Mouse (Mus musculus): Measurements from ENCODE around the gene Ptprd. TPM values are rescaled to one million over a fixed set of nuclear protein-coding genes. Genes with fewer than 3 reads are reported as not detected.

Ptprd gene
- polyA plus RNA-seq, 1 experiment = 118 TPM

- no peak for TF ChIP-seq POLR2A (IDR thresholded peaks at IDR 0.05; ENCODE audit: borderline replicate concordance, extremely low read depth, insufficient read depth, insufficient read length, poor library complexity, severe bottlenecking)
- no peak for TF ChIP-seq CTCF (IDR thresholded peaks at IDR 0.05; ENCODE audit: borderline replicate concordance, extremely low read depth, insufficient read depth, insufficient read length)
- DNase-seq (ENCODE audit: low read depth) = peak; percentile 78
These were observed 2032.3 kb downstream of the Ptprd start for GRCm38 (mm10) chr4:76179497-76179896.

GRCm38 (mm10) chr4:76175086-76175485 is 2036.7 kb downstream of the Ptprd start:
- TF ChIP-seq CTCF (IDR thresholded peaks at IDR 0.05; ENCODE audit: borderline replicate concordance, extremely low read depth, insufficient read depth, insufficient read length) = no peak
- no peak for TF ChIP-seq POLR2A (IDR thresholded peaks at IDR 0.05; ENCODE audit: borderline replicate concordance, extremely low read depth, insufficient read depth, insufficient read length, poor library complexity, severe bottlenecking)
- DNase-seq (ENCODE audit: low read depth) = peak; percentile 53

- no peak for DNase-seq (ENCODE audit: low read depth)
- no peak for TF ChIP-seq CTCF (IDR thresholded peaks at IDR 0.05; ENCODE audit: borderline replicate concordance, extremely low read depth, insufficient read depth, insufficient read length)
- TF ChIP-seq POLR2A (IDR thresholded peaks at IDR 0.05; ENCODE audit: borderline replicate concordance, extremely low read depth, insufficient read depth, insufficient read length, poor library complexity, severe bottlenecking) = no peak
These were observed 2056.0 kb downstream of the Ptprd start for GRCm38 (mm10) chr4:76155750-76156149.

DNA sequence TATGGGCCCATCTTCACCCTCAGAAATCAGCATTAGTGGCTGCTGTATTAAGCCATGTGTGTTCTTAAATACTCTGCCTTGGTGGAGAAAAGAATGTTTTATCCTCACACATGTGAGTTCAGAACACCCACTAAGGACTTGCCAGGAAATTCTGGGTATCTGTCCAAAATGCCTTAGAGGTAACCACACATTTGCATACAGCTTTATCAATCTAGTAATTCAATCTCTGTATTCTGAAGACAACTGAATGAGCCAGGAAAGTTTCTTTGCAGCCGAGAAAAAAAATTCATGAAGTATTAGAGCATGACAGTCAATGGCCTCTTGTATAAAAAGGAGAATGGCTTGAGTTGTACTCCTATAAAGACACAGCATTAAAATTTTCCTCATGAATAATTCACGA is 2057.6 kb downstream of the Ptprd start:
- DNase-seq (ENCODE audit: low read depth) = peak; percentile 69
- TF ChIP-seq CTCF (IDR thresholded peaks at IDR 0.05; ENCODE audit: borderline replicate concordance, extremely low read depth, insufficient read depth, insufficient read length) = no peak
- TF ChIP-seq POLR2A (IDR thresholded peaks at IDR 0.05; ENCODE audit: borderline replicate concordance, extremely low read depth, insufficient read depth, insufficient read length, poor library complexity, severe bottlenecking) = no peak

GRCm38 (mm10) chr4:76144925-76145324 is 2066.8 kb downstream of the Ptprd start:
- TF ChIP-seq CTCF (IDR thresholded peaks at IDR 0.05; ENCODE audit: borderline replicate concordance, extremely low read depth, insufficient read depth, insufficient read length) (no peak), POLR2A (IDR thresholded peaks at IDR 0.05; ENCODE audit: borderline replicate concordance, extremely low read depth, insufficient read depth, insufficient read length, poor library complexity, severe bottlenecking) (no peak)

DNA sequence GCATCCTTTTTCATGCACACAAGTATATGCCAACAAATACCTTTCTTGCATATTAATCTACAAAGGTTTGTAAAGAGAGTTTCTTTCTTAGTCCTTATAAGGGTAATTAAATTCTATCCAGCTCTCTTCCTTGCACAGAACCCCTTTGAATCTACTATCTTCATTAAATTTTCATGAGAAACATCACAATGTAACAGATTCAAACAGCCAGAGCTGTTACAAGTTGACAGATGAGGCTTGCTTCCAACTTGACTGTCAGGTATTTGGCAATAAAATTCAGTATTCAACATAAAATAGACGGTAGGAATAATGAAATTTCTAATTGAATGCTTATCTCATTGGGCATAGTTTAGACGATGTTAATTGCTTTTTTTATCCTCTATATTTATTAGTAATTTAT is 2067.4 kb downstream of the Ptprd start:
- TF ChIP-seq POLR2A (IDR thresholded peaks at IDR 0.05; ENCODE audit: borderline replicate concordance, extremely low read depth, insufficient read depth, insufficient read length, poor library complexity, severe bottlenecking) (no peak), CTCF (IDR thresholded peaks at IDR 0.05; ENCODE audit: borderline replicate concordance, extremely low read depth, insufficient read depth, insufficient read length) (no peak)
- DNase-seq (ENCODE audit: low read depth) = peak; percentile 77

More at GRCm38 (mm10) chr4:76144925-76145324, 2066.8 kb downstream of the Ptprd start:
- DNase-seq (ENCODE audit: low read depth) = peak; percentile 64

GRCm38 (mm10) chr4:76137901-76138300 is 2073.9 kb downstream of the Ptprd start:
- DNase-seq (ENCODE audit: low read depth) = no peak
- TF ChIP-seq CTCF (IDR thresholded peaks at IDR 0.05; ENCODE audit: borderline replicate concordance, extremely low read depth, insufficient read depth, insufficient read length) (no peak), POLR2A (IDR thresholded peaks at IDR 0.05; ENCODE audit: borderline replicate concordance, extremely low read depth, insufficient read depth, insufficient read length, poor library complexity, severe bottlenecking) (no peak)

- peak; percentile 44 for DNase-seq (ENCODE audit: low read depth)
These were observed 2075.1 kb downstream of the Ptprd start for GRCm38 (mm10) chr4:76136625-76137024.

DNA sequence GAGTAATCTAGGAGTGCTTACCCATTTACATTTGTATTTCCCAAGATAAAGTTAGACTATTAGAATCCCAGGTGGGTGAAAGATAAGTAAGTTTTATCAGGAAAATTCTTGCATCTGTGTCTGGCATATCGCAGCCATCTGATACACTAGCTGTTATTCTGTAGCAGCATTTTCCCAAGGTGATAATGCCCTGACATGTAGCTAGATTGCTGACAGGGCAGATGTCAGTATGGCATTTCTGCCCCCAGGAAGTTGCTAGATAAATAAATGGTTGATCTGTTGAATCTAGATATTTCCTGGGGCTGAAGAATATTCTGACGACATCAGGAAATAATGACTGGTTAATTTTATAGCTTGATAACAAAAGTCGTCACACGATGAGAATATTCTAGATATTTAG is 2119.9 kb downstream of the Ptprd start:
- DNase-seq (ENCODE audit: low read depth) = no peak
- no peak for TF ChIP-seq POLR2A (IDR thresholded peaks at IDR 0.05; ENCODE audit: borderline replicate concordance, extremely low read depth, insufficient read depth, insufficient read length, poor library complexity, severe bottlenecking)

More at GRCm38 (mm10) chr4:76136625-76137024, 2075.1 kb downstream of the Ptprd start:
- TF ChIP-seq POLR2A (IDR thresholded peaks at IDR 0.05; ENCODE audit: borderline replicate concordance, extremely low read depth, insufficient read depth, insufficient read length, poor library complexity, severe bottlenecking) (no peak), CTCF (IDR thresholded peaks at IDR 0.05; ENCODE audit: borderline replicate concordance, extremely low read depth, insufficient read depth, insufficient read length) (no peak)

DNA sequence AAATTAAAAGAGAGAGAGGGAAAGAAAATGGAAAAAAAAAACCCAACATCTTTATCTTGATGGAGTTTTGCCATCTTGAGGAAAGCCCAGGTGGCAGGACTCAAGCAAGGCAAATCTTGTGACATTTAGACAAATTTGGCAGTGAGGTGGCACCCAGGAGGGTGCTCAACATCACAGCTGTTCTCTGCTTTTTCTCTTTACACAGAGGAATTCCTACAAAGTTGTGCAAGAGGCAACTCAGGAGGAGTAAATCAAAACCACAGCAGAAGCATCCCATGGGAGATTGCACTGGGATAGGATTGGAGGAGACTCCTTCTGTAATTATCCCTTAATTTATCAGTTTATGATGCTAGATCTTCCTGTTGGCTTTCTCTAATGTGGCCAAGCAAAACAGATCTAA is 2121.9 kb downstream of the Ptprd start:
- no peak for TF ChIP-seq CTCF (IDR thresholded peaks at IDR 0.05; ENCODE audit: borderline replicate concordance, extremely low read depth, insufficient read depth, insufficient read length)
- no peak for TF ChIP-seq POLR2A (IDR thresholded peaks at IDR 0.05; ENCODE audit: borderline replicate concordance, extremely low read depth, insufficient read depth, insufficient read length, poor library complexity, severe bottlenecking)
- no peak for DNase-seq (ENCODE audit: low read depth)

- TF ChIP-seq POLR2A (IDR thresholded peaks at IDR 0.05; ENCODE audit: borderline replicate concordance, extremely low read depth, insufficient read depth, insufficient read length, poor library complexity, severe bottlenecking) (no peak), CTCF (IDR thresholded peaks at IDR 0.05; ENCODE audit: borderline replicate concordance, extremely low read depth, insufficient read depth, insufficient read length) (no peak)
- DNase-seq (ENCODE audit: low read depth) = no peak
These were observed 2135.7 kb downstream of the Ptprd start for GRCm38 (mm10) chr4:76076051-76076450.

- TF ChIP-seq CTCF (IDR thresholded peaks at IDR 0.05; ENCODE audit: borderline replicate concordance, extremely low read depth, insufficient read depth, insufficient read length) (no peak), POLR2A (IDR thresholded peaks at IDR 0.05; ENCODE audit: borderline replicate concordance, extremely low read depth, insufficient read depth, insufficient read length, poor library complexity, severe bottlenecking) (no peak)
- DNase-seq (ENCODE audit: low read depth) = no peak
These were observed 2138.5 kb downstream of the Ptprd start for GRCm38 (mm10) chr4:76073286-76073685.
